Mouse (Mus musculus): ENCODE measurements at regions not wholly inside any gene's neighbourhood (a gene's known extent, or its start where the extent isn't known, plus 50 kb on each side); places are given as distances from the start of the nearest gene placed in this dataset.

GRCm38 (mm10) chr14:18127385-18127784, 111.5 kb downstream of the Nr1d2 start:
- no peak for TF ChIP-seq CTCF (IDR thresholded peaks at IDR 0.05)
- CTCF ChIA-PET, result no interaction called here
- POLR2A ChIA-PET, result no interaction called here
- in situ Hi-C loops (cut with MboI; ENCODE audit: low pct_unique_long_range_greater_than_20kb), result no loop called here
- no peak for DNase-seq (ENCODE audit: low read depth, low spot score)
- no peaks in the 10 kb centered on the region for H3K27me3 ChIP-seq
- no peak for ATAC-seq

DNA sequence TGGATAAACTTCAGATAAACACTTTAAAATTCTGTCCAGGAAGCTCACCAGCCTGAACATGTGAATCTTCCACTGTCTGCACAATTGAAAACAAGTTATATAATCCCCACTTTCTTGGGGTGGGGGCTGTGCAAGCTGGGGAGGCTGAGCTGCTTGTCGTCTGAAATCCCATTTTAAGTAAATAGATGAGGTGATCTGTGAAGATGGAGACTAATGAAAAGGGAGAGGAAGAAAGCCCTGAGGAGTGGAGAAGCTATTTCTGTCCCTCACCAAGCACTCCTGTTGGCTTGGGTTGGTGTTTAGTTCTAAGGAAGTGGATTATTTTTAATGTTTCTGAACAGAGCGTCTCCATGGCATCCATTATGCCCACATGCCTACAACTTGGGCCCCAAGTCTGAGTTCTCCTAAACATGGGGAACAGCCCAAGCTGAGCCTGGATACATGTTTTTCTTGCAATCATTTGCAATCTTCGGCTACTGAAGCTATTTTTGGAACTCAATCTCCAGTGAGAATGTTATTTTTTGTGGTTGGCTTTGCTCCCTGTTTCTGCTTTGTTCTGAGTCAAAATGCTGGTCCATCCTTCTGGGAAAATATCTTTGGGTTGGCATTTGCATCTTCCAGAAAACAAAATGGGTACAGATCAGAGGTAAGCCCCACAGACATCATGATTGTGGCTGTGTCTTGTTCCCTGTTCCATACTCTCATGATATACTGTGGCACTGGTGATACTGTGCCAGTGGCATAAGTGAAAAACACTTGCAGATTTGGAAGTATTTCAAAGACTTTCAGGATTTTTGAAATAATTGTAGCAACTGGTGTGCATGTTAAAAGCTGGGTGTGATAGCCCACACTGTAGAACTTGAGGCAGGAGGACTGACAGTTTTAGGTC, 131.8 kb downstream of the Nr1d2 start:
- CTCF ChIA-PET, result interaction anchor here (1.3 kb wide), 1 partner anchor 26 kb away, joined by 4 read pairs; no protein-coding TSS in a partner anchor
- in situ Hi-C loops (cut with MboI; ENCODE audit: low pct_unique_long_range_greater_than_20kb), result no loop called here
- ATAC-seq, result no peak

GRCm38 (mm10) chr14:18105606-18106005, 133.3 kb downstream of the Nr1d2 start:
- CTCF ChIA-PET, result interaction anchor here (1.3 kb wide), 1 partner anchor 28 kb away, joined by 4 read pairs; no protein-coding TSS in a partner anchor
- in situ Hi-C loops (cut with MboI; ENCODE audit: low pct_unique_long_range_greater_than_20kb), result no loop called here
- POLR2A ChIA-PET, result no interaction called here
- DNase-seq (ENCODE audit: low read depth, low spot score), result no peak
- no peak for ATAC-seq
- no peak for TF ChIP-seq CTCF (IDR thresholded peaks at IDR 0.05)
- H3K27me3 ChIP-seq, result peaks cover 3% of the 10 kb centered on the region

More for the DNA sequence above, 131.8 kb downstream of the Nr1d2 start:
- no peak for DNase-seq (ENCODE audit: low read depth, low spot score)
- H3K27me3 ChIP-seq, result peaks cover 2% of the 10 kb centered on the region
- POLR2A ChIA-PET, result no interaction called here
- no peak for TF ChIP-seq CTCF (IDR thresholded peaks at IDR 0.05)

DNA sequence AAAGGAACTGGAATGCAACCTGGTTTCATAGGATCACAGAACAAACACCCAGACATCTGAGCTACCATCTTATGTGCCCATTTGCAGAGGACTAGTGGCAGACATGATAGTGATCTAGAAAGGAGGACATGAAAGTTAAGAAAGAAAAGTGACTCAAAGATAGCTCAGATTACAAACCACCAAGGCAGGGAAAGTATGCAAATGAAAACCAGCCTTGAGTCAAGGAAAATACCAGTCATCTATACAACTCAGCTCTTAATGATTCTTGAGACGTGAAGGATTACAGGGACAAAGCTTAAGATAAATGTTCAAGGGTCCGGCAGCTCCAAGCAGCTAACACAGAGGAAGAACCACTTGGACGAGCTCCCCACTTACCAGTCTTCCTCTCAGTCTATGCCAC, 138.7 kb downstream of the Nr1d2 start:
- in situ Hi-C loops (cut with MboI; ENCODE audit: low pct_unique_long_range_greater_than_20kb), result no loop called here
- CTCF ChIA-PET, result no interaction called here
- ATAC-seq (no peak), DNase-seq (ENCODE audit: low read depth, low spot score) (no peak)
- POLR2A ChIA-PET, result no interaction called here
- H3K27me3 ChIP-seq, result peaks cover 3% of the 10 kb centered on the region
- TF ChIP-seq CTCF (IDR thresholded peaks at IDR 0.05), result no peak
